Mouse (Mus musculus): ENCODE measurements around the gene Hnf4a.

DNA sequence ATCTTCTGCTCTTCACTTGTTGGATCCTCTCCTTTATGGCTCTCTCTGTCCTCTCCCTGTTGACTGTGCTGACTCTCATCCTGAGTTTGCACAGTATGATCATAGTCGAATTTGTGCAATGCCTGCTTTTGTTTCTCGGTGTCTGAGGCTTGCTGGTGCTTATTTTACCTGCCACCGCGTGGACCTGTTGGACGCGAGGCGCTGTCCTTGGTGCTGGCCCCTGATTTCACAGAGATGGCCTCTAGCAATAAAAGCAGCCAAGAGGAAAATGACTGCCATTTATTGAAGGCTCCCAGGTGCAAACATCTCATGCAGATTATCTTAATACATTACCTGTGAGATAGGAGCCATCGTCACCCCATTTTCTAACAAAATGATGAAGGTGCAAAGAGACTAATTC is 58.0 kb downstream of the Hnf4a start:
- no peak for TF ChIP-seq POLR2A (IDR thresholded peaks at IDR 0.05; ENCODE audit: borderline replicate concordance, extremely low read depth, insufficient read depth, insufficient read length, poor library complexity, severe bottlenecking)
- no peak for TF ChIP-seq CTCF (IDR thresholded peaks at IDR 0.05; ENCODE audit: borderline replicate concordance, extremely low read depth, insufficient read depth, insufficient read length)
